Mouse (Mus musculus) left cerebral cortex, postnatal 25 days (tissue): ENCODE results near the gene Depdc5. TPM values are rescaled to one million over a fixed set of nuclear protein-coding genes. Genes with fewer than 3 reads are reported as not detected.
A peak's percentile ranks its signal among the peaks of the same experiment; 100 is the strongest.

Experiments
- DNase-seq, 2 experiments: peaks; one replicate each; pipeline ENCODE4 v3.0.0; 2022; ENCODE audit warnings: low spot score in 2 of 2, mixed read lengths in 1 of 2
- intact Hi-C: fragments of 180-260 bp; cut with DNase I; formaldehyde crosslinking; loops from one replicate; pipeline ENCODE4 v1.15.1; 2025
- total RNA-seq, 2 experiments: library from RNA; stranded (reverse); gene quantifications; 2 replicates each; pipeline ENCODE4 v1.2.3; 2021

The Depdc5 gene
- total RNA-seq, 2 experiments from 2014 or later = 62.2 to 68.6 TPM

DNA sequence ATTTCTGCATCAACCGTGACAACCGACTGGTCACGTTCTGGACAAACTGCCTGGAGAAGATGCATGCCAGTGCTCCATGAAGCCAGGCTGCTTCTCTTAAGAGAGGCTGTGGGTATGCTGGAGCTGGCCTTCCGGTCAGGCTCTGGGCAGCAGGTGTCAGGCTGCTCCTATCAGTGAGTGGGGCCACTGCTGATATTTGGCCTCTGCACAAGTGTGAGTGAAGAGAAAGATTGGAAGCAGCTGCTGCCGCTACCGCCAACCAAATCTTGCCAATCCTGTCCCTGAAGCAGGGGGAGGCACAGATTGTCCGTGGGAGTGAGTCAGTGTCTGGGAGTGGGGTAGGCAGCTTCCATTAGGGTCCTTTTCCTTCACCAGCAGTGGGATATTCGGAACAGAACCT lies 127.7 kb downstream of the Depdc5 start:
- intact Hi-C loops = loop anchor here (1.0 to 5.0 kb wide), 4 partner anchors 16 to 63 kb away; no protein-coding TSS in a partner anchor
- DNase-seq = peak; percentile 71 to 90

DNA sequence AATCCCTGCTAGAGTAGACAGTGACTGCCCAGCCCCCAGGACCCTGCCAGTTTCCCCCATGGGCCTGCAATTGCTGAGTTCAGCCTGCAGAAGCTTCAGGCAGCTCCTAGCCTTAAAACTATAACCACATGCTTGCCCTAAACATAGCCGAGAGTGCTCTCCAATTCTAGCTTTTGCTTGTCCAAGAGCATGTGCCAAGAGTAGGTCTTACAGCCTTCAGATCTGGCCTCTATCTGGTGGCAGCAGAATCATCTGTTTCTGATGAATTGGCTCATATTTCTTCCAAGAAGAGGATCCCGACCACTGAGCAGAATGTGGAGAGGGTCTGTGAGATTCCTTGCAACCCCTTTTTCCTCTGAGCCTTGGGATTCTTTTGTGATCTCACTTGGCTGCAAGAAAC lies 131.0 kb downstream of the Depdc5 start:
- intact Hi-C loops = loop anchor here (5.0 kb wide), 1 partner anchor 38 kb away; no protein-coding TSS in a partner anchor
- DNase-seq = peak in 1 of 2 experiments; percentile 33

DNA sequence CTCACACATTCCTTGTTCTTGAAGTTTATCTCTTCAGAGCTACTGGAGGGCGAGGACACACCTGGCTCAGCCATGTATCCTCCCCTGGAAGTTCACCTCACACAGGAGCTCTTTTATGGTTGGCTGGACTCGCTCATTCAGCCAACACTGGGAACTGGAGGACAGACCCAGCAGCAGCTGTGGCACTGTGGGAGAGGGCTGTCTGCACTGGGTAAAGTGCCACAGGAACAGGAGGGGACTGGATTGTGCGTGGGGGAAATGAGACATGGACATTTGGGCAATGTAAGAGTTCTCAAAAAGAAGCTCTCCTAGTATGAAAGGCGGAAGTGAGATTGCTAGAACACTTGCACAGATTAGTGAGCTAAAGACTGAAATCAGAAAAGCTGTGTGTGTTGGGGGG lies 132.3 kb downstream of the Depdc5 start:
- DNase-seq = peak in 1 of 2 experiments; percentile 71
- intact Hi-C loops = no loop called here

DNA sequence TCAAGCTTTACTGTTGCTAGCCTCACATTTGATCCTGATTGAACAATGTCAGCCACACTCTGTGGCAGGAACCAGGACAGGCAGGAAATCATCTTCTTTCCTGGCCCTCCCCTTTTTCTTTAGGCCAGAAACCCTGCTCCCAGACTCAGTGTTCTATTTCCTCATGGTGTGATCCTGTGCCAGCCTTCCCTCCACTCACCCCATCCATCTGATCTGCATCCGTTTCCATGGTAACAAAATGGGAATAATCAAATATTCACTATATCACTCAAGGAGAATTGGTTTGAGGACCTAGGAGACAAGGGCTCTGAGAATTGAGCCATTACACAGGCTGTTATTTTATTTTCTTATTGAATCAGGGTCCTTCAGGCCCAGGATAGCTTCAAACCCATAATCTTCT lies 133.1 kb downstream of the Depdc5 start:
- intact Hi-C loops = no loop called here
- peak in 1 of 2 experiments; percentile 24 for DNase-seq

DNA sequence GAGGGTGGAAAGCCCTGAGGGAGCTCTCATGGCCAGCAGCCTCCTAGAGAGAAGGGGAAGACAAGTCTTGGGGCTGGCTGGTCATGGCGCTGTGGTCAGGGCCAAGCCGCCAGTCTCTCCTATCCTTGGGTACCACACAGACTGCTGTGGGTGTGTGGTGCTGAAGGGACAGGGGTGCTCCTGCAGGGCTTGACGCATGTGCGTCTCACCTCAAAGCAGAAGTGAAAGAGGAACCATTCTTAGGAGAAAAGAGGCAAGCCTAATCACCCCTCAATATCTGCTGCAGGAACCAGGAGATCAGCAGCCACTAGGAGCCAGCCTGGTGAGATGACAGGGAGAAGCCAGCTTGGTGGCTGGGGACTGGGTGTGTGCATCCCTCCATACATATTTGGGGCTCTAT lies 134.2 kb downstream of the Depdc5 start:
- peak in 1 of 2 experiments; percentile 48 for DNase-seq
- intact Hi-C loops = no loop called here

DNA sequence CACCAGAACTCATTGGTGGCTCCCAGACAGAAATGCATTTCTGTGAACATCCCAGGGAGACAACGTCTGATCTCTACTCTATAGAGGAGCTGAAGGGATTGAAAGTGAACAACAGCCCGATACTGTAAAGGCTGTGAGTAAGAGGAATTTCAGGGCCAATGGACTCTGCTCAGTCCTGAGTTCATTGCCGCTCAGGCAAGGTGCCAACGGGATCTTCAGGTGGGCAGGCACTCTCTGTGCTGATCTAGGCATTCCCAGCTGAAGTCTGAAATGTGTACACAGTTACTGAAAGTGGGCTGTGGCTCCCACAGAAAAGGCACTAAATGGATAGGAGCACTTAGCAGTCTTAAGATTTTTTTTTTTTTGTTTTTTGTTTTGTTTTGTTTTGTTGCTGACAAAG lies 135.3 kb downstream of the Depdc5 start:
- no peak for DNase-seq
- intact Hi-C loops = no loop called here

DNA sequence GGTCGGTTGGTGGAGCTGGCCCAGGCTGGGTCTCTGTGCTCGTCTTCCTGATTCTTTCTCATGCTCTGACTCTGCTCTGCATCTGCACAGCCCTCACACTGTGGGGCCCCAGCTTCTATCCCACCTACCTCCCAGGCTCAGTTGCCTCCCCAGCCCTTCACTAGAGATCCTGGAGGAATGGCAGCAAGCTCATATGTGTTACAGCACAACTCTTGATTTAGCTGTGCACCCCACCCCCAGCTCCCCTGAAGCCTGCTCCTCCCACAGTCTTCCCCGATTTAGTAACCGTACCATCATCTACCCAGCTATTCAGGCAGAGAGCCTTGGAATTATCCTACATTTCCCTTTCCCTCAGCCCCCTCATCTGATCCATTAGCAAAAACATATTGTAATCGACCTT lies 137.6 kb downstream of the Depdc5 start:
- intact Hi-C loops = loop anchor here (1.0 kb wide), 1 partner anchor 11 kb away; no protein-coding TSS in a partner anchor
- DNase-seq = peak; percentile 73 to 97

DNA sequence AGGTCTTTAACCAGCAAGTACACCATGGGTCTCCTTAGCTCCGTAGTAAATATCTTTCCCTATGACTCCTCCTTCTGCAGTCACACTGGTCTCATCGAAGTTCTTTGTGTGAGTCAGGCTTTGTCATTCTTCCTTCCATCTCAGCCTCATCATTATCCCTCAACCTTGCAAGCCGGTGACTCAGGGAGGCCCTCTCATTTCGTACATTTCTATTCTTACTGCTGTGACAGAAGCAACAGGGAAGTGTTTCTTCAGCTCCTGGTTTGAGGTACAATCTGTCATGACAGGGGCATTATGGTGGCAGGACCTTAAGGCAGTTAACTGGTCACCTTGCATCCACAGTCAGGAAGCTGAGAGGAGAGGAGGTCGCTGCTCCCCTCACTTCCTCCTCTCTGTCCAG lies 139.3 kb downstream of the Depdc5 start:
- peak in 1 of 2 experiments; percentile 69 for DNase-seq
- intact Hi-C loops = no loop called here

DNA sequence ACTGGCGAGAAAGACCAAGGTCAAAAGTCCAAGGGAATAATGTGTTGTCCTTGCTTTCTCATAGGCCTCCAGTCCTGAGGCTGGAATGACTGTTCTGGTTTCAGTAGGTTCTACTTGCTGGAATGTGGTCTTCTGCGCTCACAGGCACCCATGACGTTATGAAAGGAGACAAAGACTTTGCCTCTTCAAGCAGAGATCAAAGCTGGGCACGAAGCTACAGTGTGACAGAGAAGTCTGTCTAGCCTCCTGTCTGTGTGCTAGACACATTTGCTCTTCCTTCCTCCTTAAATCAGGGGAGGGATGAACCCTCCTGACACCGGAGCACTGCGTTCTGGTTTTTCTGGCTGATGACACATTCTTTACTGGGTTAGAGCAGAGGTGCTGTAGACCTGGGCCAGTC lies 140.0 kb downstream of the Depdc5 start:
- intact Hi-C loops = no loop called here
- no peak for DNase-seq

DNA sequence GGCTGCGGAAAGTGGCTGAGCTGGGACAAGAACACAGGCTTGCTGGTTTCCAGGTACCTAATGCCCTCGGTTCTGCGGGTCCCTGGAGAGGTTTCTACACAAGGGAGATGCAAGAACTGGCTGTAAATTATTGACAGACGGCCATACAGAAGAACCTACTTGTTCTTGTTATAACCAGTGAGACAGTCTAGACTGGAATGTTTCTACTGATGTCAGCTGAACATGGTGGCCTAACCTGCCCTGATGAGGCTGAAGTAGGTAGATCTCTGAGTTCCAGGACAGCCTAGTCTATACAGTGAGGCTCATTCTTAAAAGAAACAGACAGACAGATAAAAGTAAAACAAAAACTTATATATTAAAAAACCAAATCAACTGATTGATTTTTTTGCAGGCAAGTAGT lies 140.6 kb downstream of the Depdc5 start:
- no peak for DNase-seq
- intact Hi-C loops = no loop called here

DNA sequence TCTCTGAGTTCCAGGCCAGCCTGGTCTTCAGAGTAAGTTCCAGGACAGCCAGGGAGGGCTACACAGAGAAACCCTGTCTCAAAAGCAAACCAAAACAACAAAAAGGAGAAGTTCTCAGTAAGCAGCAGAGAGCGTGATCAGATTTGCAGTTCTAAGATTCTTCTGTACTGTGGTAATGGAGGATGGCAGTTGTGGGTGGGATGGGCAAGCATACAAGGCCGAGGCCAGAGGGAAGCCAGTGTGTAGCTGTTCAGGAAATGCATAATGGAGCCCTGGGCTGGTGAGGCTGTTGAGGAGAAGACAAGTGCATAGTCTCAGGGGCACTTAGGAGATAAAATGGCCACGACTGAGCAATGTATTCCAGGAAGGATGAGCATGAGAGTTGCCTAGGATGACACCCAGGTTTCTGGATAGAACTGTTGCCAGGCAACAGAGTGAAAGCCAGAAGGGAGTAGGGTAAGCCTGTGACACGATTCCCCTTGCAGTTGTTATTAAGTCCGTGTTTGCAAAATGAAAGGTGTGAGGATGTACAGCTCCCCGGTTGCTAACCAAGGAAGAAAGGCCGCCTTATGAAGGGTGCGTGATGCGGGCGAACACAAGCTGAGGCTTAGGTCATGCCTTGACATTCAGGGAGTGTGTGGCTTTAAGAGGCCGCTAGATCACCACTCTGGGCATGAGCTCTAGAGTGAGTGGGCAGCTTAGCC lies 142.1 kb downstream of the Depdc5 start:
- intact Hi-C loops = loop anchor here (1.0 to 2.0 kb wide), 2 partner anchors 13 to 15 kb away; partner anchors contain the start of gene Ywhah
- DNase-seq = peak in 1 of 2 experiments; percentile 86

DNA sequence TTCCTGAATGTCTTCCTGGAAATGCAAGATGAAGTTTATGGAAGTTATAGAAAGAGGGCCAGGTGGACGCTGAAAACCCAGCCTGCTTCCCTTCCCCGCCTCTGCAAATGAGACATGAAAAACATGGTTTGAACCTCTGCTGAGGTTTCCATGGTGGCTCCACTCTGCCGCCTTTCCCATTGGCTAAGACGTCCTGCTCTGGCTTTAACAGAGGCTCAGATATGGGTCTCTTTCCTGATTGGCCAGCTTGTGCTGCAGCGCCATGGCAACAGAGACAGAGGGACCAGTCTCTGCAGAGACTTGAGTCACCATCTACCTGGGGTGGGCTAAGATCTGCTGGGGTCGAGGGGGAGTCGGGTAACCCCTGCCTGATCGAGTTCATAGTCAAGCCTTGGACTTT lies 143.2 kb downstream of the Depdc5 start:
- DNase-seq = peak; percentile 80 to 96
- intact Hi-C loops = loop anchor here (1.0 to 2.0 kb wide), 2 partner anchors 12 to 16 kb away; partner anchors contain the start of gene Ywhah

DNA sequence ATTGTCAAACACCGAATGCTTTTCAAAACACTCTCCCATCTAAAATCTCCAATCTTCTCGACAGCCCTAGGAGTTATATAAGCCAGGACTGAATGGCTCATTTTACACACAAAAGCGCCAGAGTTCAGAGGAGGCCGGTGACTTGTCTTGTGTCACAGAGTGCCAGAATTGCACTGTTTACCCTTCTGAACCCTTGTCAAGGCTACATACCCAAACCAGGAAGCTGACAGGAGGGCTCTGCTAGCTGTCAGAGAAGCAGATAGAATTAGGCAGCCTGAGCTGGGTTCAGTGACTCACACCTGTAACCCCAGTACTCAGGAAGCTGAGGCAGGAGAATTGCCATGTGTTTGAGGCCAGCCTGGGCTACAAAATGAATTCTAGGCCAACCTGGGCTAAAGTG lies 143.9 kb downstream of the Depdc5 start:
- intact Hi-C loops = loop anchor here (2.0 kb wide), 1 partner anchor 17 kb away; no protein-coding TSS in a partner anchor
- no peak for DNase-seq

DNA sequence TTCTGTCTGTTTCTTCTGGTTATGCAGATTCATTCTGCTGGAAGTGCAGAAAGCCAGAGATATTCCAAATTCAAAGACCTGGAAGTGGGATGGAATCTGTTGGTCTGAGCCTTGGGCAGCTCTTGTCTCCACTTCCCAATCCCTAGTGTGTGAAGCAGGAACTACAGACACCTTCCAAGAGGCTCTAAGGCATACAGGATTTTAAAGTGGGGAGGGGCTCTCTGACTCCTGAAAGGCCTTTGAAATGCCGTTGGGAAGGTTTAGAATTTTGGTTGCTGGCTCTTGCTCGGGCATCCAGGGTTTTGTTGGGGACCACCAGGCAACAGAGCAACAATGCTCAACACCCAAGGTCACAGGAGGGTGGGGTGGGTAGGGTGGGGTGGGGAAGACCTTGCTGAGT lies 145.8 kb downstream of the Depdc5 start:
- intact Hi-C loops = no loop called here
- no peak for DNase-seq

DNA sequence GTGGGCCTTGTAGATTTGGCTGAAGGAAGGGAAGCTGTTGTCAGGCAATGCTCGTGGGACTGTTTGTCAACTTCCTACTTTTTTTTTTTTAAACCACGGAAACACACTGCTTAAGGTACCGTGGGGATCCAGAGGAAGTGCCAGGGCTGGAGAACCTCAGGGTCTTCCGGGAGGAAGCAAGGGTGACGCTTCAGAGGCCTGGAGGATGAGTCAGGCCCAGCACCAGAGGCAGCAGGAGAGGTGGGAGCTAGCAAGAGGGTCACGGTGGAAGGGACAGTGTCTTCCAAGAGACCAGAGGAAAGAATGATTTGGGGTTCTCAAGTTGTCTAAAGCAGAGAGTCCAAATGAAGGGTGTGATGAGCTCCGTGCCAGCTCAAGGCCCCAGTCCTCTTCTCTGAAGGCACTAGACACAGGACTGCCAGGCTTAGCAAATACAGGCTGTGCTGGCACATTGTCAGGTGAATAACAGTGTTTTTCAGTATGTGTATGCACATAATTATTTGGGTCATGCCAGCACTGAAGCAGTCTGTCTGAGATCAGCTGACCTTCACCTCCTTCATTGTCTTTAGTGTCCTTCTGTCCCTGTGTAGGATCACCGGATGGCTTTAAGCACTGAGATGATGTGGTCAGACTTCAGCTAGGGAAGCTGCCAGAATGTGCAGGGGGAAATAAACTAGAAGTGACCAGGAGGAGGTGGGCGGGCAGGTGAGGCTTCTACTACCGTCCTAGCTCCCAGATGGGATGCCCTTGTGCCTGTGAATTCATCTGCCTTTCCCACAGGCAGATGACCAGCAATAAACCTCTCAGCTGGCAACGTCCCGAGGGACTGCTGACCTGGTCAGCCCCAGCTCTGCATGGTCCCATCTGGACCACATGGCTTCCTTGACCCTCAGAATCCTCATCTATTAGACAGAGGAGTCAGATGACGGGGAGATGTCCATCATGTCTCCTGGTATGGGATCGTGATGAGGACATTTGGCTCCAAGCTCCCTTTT lies 146.6 kb downstream of the Depdc5 start:
- no peak for DNase-seq
- intact Hi-C loops = no loop called here

DNA sequence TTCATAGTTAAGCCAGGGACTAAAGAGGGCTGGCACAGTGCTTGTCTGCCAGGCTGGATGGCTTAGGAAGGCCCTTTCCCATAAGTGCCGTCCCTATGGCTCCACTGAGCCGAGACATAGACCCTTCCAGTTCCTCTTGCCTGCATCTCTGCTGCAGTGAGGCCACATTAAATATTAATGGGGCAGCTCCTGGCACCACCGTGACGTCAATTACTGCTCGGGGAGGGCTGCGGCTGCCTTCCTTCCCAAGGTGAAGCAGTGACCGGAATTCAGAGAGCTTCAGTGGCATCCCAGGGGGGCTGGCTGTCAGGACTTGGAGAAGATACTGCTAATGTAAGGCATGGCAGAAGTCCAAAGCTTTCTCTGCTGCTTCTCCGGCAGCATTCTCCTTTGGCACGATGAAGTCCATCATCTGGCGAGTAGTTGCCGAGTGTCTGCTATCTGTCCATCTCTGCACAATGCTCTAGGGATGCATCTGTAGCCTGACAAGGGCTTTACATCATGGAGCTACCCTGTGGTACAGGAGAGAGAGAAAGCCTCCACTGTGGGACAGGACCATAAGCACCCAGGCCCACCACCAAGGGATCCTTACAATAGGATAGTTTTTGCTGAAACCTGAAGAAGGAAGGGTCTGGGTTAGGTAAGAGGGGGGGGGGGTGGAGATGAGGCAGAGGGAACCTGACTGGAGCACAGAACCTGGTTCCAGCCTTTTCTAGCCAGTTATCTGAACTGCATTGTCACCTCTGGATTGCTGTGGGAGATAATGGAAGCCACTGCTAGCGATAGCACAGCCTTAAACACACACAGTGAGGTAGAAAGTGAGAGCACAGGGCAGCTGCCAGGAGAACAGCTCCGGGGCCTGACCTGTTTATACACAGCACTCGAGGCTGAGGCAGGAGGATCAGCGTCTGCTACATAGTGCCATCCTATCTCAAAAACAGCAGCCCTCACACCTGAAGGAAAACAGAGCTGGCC lies 147.9 kb downstream of the Depdc5 start:
- intact Hi-C loops = no loop called here
- DNase-seq = peak in 1 of 2 experiments; percentile 65

DNA sequence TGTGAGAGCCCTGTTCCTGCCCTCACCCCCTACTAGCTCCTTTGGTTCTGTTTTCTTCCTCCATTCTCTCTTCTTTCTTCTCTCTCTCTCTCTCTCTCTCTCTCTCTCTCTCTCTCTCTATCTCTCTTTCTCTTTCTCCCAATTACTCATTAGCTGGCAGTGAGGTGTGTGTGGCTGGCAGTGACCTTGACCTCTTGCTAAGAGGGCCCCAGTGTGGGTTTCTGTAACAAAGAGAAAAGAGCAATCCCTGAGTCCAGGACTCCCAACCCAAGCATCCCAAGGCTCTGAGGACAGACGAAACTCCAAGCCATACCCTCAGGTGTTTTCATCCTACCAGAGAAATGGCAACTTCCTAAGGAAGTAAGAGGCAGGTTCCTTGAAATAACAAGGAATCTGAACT lies 150.6 kb downstream of the Depdc5 start:
- intact Hi-C loops = no loop called here
- DNase-seq = no peak

DNA sequence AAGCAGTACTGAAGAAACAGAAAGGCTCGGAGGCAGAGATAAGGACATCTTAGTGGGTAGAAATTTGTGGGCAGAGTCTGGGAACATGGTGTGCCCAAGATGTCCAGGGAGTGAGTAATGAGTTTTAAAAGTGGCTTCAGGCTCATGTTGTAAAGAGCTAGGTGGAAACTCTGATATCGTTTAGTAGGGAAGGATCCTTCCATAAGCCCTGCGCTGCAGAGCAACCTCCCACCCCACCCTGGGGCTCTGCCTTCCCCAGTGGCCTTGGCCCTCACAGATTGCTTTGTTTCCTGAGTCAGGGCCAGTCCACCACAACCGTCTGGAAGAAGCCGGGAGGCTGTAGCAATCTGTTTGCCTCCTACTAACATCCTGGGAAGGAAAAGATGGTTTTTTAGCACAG lies 152.1 kb downstream of the Depdc5 start:
- peak in 1 of 2 experiments; percentile 81 for DNase-seq
- intact Hi-C loops = loop anchor here (5.0 kb wide), 1 partner anchor 88 kb away; no protein-coding TSS in a partner anchor

DNA sequence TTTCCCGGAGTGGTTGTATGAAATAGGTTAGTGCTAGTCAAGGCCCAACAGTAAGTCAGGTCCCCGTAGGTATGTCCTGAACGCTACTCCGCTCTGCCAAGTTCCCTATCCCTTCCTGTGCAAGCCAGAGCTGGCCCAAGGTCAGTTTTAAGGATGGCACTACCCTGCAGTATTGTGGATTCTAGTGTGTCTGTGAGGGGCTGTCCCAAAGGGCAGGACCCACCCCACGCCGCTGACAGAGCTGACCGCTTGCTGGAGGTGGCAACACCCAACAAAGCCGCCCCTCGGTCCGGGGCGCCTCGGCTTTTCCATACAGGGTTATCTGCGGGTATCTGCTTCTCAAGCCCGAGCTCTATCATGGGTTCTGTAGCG lies 154.7 kb downstream of the Depdc5 start:
- intact Hi-C loops = loop anchor here (1.0 to 5.0 kb wide), 3 partner anchors 12 to 91 kb away; no protein-coding TSS in a partner anchor

More for the DNA sequence above, 154.7 kb downstream of the Depdc5 start:
- no peak for DNase-seq
